Mouse (Mus musculus): Measurements from ENCODE around the gene Zzef1.
"Not testable (repeated sequence)": the region's sequence is repeated elsewhere in the genome, so short reads cannot be mapped to it uniquely, and the experiment has no call there.

- TF ChIP-seq CTCF (IDR thresholded peaks at IDR 0.05; ENCODE audit: low read depth) = peak; percentile 29; the same call in 1 of the 2 replicates
- not testable (repeated sequence) for TF ChIP-seq EP300 (IDR thresholded peaks at IDR 0.05; ENCODE audit: low read depth)
These were observed 23.4 kb upstream of the Zzef1 start for GRCm38 (mm10) chr11:72772611-72773010.

Measured in liver, embryonic 14.5 days (tissue).